Mouse (Mus musculus) mouse embryonic stem cell (cell line): ENCODE measurements at regions not wholly inside any gene's neighbourhood (a gene's known extent, or its start where the extent isn't known, plus 50 kb on each side); places are given as distances from the start of the nearest gene placed in this dataset.

Source experiments
- in situ Hi-C, 2 experiments: fragments of 300-500 bp; cut with MboI; formaldehyde crosslinking; loops; 1 replicate in 1 of 2; 3 replicates in 1 of 2; pipeline ENCODE4 v1.14.3; 2019 to 2020; ENCODE audit warnings: low sequenced_read_pairs in 2 of 2, low pct_unique_long_range_greater_than_20kb in 1 of 2, mixed read lengths in 1 of 2; ENCODE audit not compliant: unreplicated experiment in 1 of 2

- in situ Hi-C loops, result no loop called here
These were observed 260.6 kb upstream of the Nrip1 start for GRCm38 (mm10) chr16:76634196-76634698.

GRCm38 (mm10) chr16:76626142-76626541, 252.5 kb upstream of the Nrip1 start:
- in situ Hi-C loops, result no loop called here

- in situ Hi-C loops, result no loop called here
These were observed 248.1 kb upstream of the Nrip1 start for GRCm38 (mm10) chr16:76621715-76622114.

GRCm38 (mm10) chr16:76618295-76618694, 244.7 kb upstream of the Nrip1 start:
- in situ Hi-C loops, result no loop called here

GRCm38 (mm10) chr16:76611061-76611460, 237.4 kb upstream of the Nrip1 start:
- in situ Hi-C loops, result no loop called here

- in situ Hi-C loops, result no loop called here
These were observed 231.3 kb upstream of the Nrip1 start for GRCm38 (mm10) chr16:76604914-76605313.

GRCm38 (mm10) chr16:76603846-76604258, 230.2 kb upstream of the Nrip1 start:
- in situ Hi-C loops, result no loop called here

- in situ Hi-C loops, result no loop called here
These were observed 229.8 kb upstream of the Nrip1 start for GRCm38 (mm10) chr16:76603431-76603830.

- in situ Hi-C loops, result no loop called here
These were observed 226.5 kb upstream of the Nrip1 start for GRCm38 (mm10) chr16:76600131-76600530.

- in situ Hi-C loops, result no loop called here
These were observed 218.5 kb upstream of the Nrip1 start for GRCm38 (mm10) chr16:76591956-76592768.

- in situ Hi-C loops, result no loop called here
These were observed 216.2 kb upstream of the Nrip1 start for GRCm38 (mm10) chr16:76589791-76590190.

GRCm38 (mm10) chr16:76577206-76577605, 203.6 kb upstream of the Nrip1 start:
- in situ Hi-C loops, result no loop called here

- in situ Hi-C loops, result no loop called here
These were observed 201.7 kb upstream of the Nrip1 start for GRCm38 (mm10) chr16:76575281-76575680.

GRCm38 (mm10) chr16:76566220-76566619, 192.6 kb upstream of the Nrip1 start:
- in situ Hi-C loops, result no loop called here

- in situ Hi-C loops, result no loop called here
These were observed 181.2 kb upstream of the Nrip1 start for GRCm38 (mm10) chr16:76554846-76555245.

GRCm38 (mm10) chr16:76549628-76550027, 176.0 kb upstream of the Nrip1 start:
- in situ Hi-C loops, result no loop called here

GRCm38 (mm10) chr16:76547087-76547486, 173.5 kb upstream of the Nrip1 start:
- in situ Hi-C loops, result no loop called here

GRCm38 (mm10) chr16:76546632-76547031, 173.0 kb upstream of the Nrip1 start:
- in situ Hi-C loops, result no loop called here

- in situ Hi-C loops, result no loop called here
These were observed 172.3 kb upstream of the Nrip1 start for GRCm38 (mm10) chr16:76545942-76546341.

- in situ Hi-C loops, result no loop called here
These were observed 171.3 kb upstream of the Nrip1 start for GRCm38 (mm10) chr16:76544972-76545371.
